Mouse (Mus musculus): ENCODE results near the gene Rfx4. TPM values are rescaled to one million over a fixed set of nuclear protein-coding genes. Genes with fewer than 3 reads are reported as not detected.

The Rfx4 gene
- total and polyA plus RNA-seq, 3 experiments = 0.09 TPM; not detected in 2

DNA sequence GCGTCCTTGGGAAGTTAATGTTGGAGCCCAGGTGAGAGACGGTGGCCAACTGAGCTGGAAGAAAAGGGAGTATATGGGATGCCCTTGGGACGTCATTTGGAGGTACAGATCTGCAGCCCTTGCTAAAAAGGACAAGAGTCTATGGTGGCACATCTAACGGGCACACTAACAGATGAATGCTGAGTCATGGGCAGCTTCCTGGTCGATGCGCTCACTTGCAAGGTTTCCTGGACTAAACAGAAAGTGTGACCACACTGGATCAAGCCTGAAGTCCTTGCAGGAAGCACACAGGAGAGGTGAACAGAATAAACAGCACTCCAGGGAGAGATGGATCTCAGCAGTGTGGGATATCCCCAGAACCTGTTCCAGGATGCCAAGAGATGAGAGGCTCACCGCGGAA lies 98.2 kb downstream of the Rfx4 start:
- Histone ChIP-seq H3K79me2 (replicated peaks; ENCODE audit: control insufficient read depth, insufficient read depth, low read length) (no peaks in the 10 kb centered on the region), H3K4me1 (ENCODE audit: control insufficient read depth, insufficient read depth, low read length) (peaks cover 2% of the 10 kb centered on the region; the same call in 1 of the 2 replicates), H3K27me3 (ENCODE audit: control insufficient read depth, insufficient read depth, low read length) (no peaks in the 10 kb centered on the region), H3K9ac (ENCODE audit: low read depth, low read length) (no peak overlapping the region), H3K4me3 (no peak overlapping the region), H3K36me3 (ENCODE audit: control insufficient read depth, insufficient read depth, low read length) (no peaks in the 10 kb centered on the region), H3K27ac (no peak overlapping the region)
- 80% methylated on average over 8 of the region's 8 CpGs for WGBS
- intact Hi-C loops (cut with DNase I) = no loop called here
- DNase-seq = no peak
- TF ChIP-seq CTCF (IDR thresholded peaks at IDR 0.05) (no peak), EP300 (IDR thresholded peaks at IDR 0.05; ENCODE audit: insufficient read depth, low read depth, low read length) (no peak), POLR2A (IDR thresholded peaks at IDR 0.05; ENCODE audit: insufficient read depth, low read depth, low read length) (no peak)

DNA sequence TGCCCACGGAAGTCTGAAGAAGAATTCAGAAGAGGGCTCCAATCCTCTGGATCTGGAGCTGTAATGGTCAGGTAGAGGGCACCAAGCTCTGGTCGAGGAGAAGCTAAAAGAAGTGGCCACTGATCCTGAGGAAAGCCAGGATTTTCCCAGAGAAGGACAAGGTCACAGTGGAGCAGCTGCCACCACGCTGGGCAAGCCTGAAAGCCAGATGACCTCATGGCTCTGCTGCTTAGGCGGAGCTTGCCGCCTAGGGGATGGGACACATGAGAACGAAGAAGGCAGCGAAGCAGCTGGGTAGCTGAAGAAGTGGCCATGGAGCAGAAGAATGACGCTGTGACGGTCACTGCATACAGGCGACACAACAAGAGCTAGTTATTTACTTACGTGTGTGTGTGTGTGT lies 99.6 kb downstream of the Rfx4 start:
- no peaks in the 10 kb centered on the region for H3K27me3 ChIP-seq (ENCODE audit: control insufficient read depth, insufficient read depth, low read length)
- DNase-seq = no peak
- H3K4me3 ChIP-seq = no peak overlapping the region
- no peak overlapping the region for H3K27ac ChIP-seq
- H3K4me1 ChIP-seq (ENCODE audit: control insufficient read depth, insufficient read depth, low read length) = peaks cover 2% of the 10 kb centered on the region; the same call in 1 of the 2 replicates
- no peaks in the 10 kb centered on the region for H3K79me2 ChIP-seq (replicated peaks; ENCODE audit: control insufficient read depth, insufficient read depth, low read length)
- WGBS = 69% methylated on average over 11 of the region's 11 CpGs
- no peak overlapping the region for H3K9ac ChIP-seq (ENCODE audit: low read depth, low read length)
- intact Hi-C loops (cut with DNase I) = no loop called here
- TF ChIP-seq EP300 (IDR thresholded peaks at IDR 0.05; ENCODE audit: insufficient read depth, low read depth, low read length) (no peak), POLR2A (IDR thresholded peaks at IDR 0.05; ENCODE audit: insufficient read depth, low read depth, low read length) (no peak), CTCF (IDR thresholded peaks at IDR 0.05) (no peak)
- H3K36me3 ChIP-seq (ENCODE audit: control insufficient read depth, insufficient read depth, low read length) = no peaks in the 10 kb centered on the region

DNA sequence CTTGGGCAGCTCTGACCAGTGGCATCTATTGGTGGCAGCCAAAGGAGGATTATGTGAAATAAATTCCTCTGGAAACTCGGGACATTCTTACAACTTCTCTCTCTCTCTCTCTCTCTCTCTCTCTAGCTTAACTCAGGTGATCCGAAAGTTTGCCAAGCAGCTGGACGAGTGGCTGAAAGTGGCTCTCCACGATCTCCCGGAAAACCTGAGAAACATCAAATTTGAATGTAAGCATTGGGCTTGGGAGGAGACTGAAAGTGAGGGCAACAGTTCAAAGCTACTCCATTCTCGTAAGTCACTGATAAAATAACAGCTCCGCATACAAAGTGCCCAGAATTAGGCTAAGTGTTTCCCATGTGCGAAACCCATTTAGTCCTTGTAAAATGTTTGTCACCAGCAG lies 102.5 kb downstream of the Rfx4 start:
- Histone ChIP-seq H3K27me3 (ENCODE audit: control insufficient read depth, insufficient read depth, low read length) (no peaks in the 10 kb centered on the region), H3K4me1 (ENCODE audit: control insufficient read depth, insufficient read depth, low read length) (no peaks in the 10 kb centered on the region), H3K79me2 (replicated peaks; ENCODE audit: control insufficient read depth, insufficient read depth, low read length) (no peaks in the 10 kb centered on the region), H3K9ac (ENCODE audit: low read depth, low read length) (no peak overlapping the region), H3K27ac (no peak overlapping the region), H3K36me3 (ENCODE audit: control insufficient read depth, insufficient read depth, low read length) (no peaks in the 10 kb centered on the region), H3K4me3 (no peak overlapping the region)
- no peak for DNase-seq
- intact Hi-C loops (cut with DNase I) = no loop called here
- TF ChIP-seq EP300 (IDR thresholded peaks at IDR 0.05; ENCODE audit: insufficient read depth, low read depth, low read length) = no peak
- 51% methylated on average over 8 of the region's 8 CpGs for WGBS

DNA sequence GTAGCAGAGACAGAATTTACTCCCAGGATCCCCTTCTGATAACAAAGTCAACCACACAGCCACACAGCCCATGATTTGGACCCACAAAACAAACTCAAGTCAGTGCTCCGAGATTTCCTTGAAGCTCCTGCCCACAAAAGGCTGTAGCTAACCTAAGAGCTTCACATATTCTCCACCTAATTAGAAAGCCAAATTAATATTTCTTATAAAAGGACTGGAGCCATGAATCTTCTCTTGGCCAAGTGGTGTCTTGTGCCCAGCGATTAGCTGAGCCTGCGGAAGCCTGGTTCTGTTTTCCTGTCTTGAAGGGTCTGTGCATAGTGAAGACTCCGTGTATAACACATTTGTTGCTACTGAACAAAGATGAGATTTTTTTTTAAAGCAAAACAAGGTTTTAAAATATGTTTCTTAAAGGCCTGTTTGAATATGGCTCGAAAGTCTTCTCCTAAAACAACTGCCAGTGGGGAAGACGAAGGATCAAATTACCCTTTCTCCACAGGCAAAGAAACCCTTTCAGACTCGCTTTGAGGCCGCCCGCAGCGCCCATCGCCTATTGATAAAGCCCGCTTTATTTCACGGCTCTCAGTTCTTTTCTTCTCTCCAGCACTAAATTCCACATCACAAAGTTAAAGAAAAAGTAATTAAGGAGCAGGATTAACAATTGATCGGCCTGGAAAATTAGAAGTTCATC lies 103.1 kb downstream of the Rfx4 start:
- no peak overlapping the region for H3K4me3 ChIP-seq
- intact Hi-C loops (cut with DNase I) = no loop called here
- WGBS = 55% methylated on average over 14 of the region's 14 CpGs
- TF ChIP-seq CTCF (IDR thresholded peaks at IDR 0.05) (no peak), EP300 (IDR thresholded peaks at IDR 0.05; ENCODE audit: insufficient read depth, low read depth, low read length) (no peak), POLR2A (IDR thresholded peaks at IDR 0.05; ENCODE audit: insufficient read depth, low read depth, low read length) (no peak)
- no peak overlapping the region for H3K9ac ChIP-seq (ENCODE audit: low read depth, low read length)
- H3K27me3 ChIP-seq (ENCODE audit: control insufficient read depth, insufficient read depth, low read length) = no peaks in the 10 kb centered on the region
- H3K79me2 ChIP-seq (replicated peaks; ENCODE audit: control insufficient read depth, insufficient read depth, low read length) = no peaks in the 10 kb centered on the region
- no peak for DNase-seq
- no peaks in the 10 kb centered on the region for H3K36me3 ChIP-seq (ENCODE audit: control insufficient read depth, insufficient read depth, low read length)
- H3K27ac ChIP-seq = no peak overlapping the region
- H3K4me1 ChIP-seq (ENCODE audit: control insufficient read depth, insufficient read depth, low read length) = no peaks in the 10 kb centered on the region

DNA sequence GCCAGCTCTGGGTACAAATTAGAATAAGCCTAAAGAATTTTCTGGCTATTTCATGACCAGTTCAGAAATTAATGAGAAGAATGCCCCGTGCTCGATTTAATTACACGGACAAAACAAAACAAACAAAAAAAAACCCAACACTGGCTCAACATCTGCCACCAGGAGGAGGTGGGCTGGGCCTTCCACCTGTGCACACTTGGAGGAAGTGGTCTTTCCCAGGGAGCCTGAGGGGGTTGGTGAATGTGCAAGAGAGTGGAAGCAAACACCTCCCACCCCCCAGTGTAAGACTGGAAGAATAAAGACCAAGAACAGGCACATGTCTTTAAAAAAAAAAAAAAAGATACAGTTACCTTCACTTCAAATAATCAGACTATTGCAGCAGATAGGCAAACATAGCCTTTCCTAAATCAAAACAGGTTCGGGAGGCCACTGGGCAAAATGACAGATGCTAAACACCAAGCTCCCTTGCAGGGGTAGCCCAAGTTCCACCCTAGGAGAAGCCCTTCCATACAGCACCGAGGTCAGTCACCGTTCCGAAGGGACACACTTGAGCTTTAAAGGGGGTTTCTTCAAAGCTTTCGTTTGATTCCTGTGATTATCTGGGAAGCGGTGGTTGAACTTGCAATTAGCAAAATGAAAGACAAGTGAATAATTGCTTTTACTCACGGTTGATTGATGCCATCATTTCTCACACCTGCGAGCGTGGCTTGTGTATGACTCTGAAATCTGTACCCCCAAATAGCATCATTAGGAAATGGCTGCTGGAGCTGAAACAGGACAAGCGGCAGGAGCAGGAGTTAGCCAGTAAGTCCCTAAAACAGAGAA lies 103.9 kb downstream of the Rfx4 start:
- no peaks in the 10 kb centered on the region for H3K36me3 ChIP-seq (ENCODE audit: control insufficient read depth, insufficient read depth, low read length)
- WGBS = 66% methylated on average over 13 of the region's 13 CpGs
- no peaks in the 10 kb centered on the region for H3K79me2 ChIP-seq (replicated peaks; ENCODE audit: control insufficient read depth, insufficient read depth, low read length)
- H3K27me3 ChIP-seq (ENCODE audit: control insufficient read depth, insufficient read depth, low read length) = no peaks in the 10 kb centered on the region
- no peak overlapping the region for H3K4me3 ChIP-seq
- H3K4me1 ChIP-seq (ENCODE audit: control insufficient read depth, insufficient read depth, low read length) = no peaks in the 10 kb centered on the region
- no peak for DNase-seq
- no peak for TF ChIP-seq EP300 (IDR thresholded peaks at IDR 0.05; ENCODE audit: insufficient read depth, low read depth, low read length)
- no peak for TF ChIP-seq CTCF (IDR thresholded peaks at IDR 0.05)
- no peak for TF ChIP-seq POLR2A (IDR thresholded peaks at IDR 0.05; ENCODE audit: insufficient read depth, low read depth, low read length)
- no peak overlapping the region for H3K27ac ChIP-seq
- no peak overlapping the region for H3K9ac ChIP-seq (ENCODE audit: low read depth, low read length)
- intact Hi-C loops (cut with DNase I) = no loop called here

DNA sequence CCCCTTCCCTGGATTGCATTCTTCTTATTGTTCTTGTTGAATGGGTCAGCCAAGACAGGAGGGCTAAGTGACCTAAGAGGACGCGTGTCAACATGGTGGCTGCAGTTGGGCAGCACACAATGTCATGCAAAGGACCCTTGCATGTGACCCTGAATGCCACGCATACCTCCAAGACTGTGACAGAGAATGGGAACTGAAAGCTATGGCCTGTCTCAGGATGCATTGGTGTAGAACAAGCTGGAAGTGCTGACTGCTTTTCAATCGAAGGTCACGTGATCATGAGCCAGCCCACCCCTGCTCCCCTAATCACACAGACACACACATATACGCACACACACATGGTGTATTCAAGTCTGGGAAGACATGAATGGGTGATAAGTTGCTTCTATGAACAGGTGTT lies 107.6 kb downstream of the Rfx4 start:
- intact Hi-C loops (cut with DNase I) = no loop called here
- Histone ChIP-seq H3K4me3 (no peak overlapping the region), H3K79me2 (replicated peaks; ENCODE audit: control insufficient read depth, insufficient read depth, low read length) (no peaks in the 10 kb centered on the region), H3K27ac (no peak overlapping the region), H3K9ac (ENCODE audit: low read depth, low read length) (no peak overlapping the region), H3K36me3 (ENCODE audit: control insufficient read depth, insufficient read depth, low read length) (no peaks in the 10 kb centered on the region), H3K4me1 (ENCODE audit: control insufficient read depth, insufficient read depth, low read length) (no peaks in the 10 kb centered on the region), H3K27me3 (ENCODE audit: control insufficient read depth, insufficient read depth, low read length) (no peaks in the 10 kb centered on the region)
- no peak for DNase-seq
- TF ChIP-seq CTCF (IDR thresholded peaks at IDR 0.05) (no peak), POLR2A (IDR thresholded peaks at IDR 0.05; ENCODE audit: insufficient read depth, low read depth, low read length) (no peak), EP300 (IDR thresholded peaks at IDR 0.05; ENCODE audit: insufficient read depth, low read depth, low read length) (no peak)
- WGBS = 83% methylated on average over 6 of the region's 6 CpGs

Data from heart, adult 2 months (tissue).